Mouse (Mus musculus): ENCODE measurements around the gene AC129217.1.

GRCm38 (mm10) chr19:8832971-8833370 is 3.4 kb downstream of the AC129217.1 start:
- no peak for TF ChIP-seq MXI1 (IDR thresholded peaks at IDR 0.05; ENCODE audit: low read depth, low read length)
- no peak for TF ChIP-seq GABPA (IDR thresholded peaks at IDR 0.05; ENCODE audit: low read depth, low read length)
- no peak for TF ChIP-seq BHLHE40 (IDR thresholded peaks at IDR 0.05; ENCODE audit: borderline replicate concordance, low read depth, low read length)
